Mouse (Mus musculus) E14TG2a.4 (cell line): ENCODE measurements around the gene Apol7e.
"Not testable (repeated sequence)": the region's sequence is repeated elsewhere in the genome, so short reads cannot be mapped to it uniquely, and the experiment has no call there.

Experiments
- CTCF ChIP-seq: conservative IDR thresholded peaks from 2 replicates; pipeline ENCODE4 v1.5.1; 2014; ENCODE audit warnings: low read length
- POU5F1 ChIP-seq: IDR thresholded peaks from 2 replicates; pipeline ENCODE4 v1.6.1; 2014; ENCODE audit warnings: low read length, borderline replicate concordance

DNA sequence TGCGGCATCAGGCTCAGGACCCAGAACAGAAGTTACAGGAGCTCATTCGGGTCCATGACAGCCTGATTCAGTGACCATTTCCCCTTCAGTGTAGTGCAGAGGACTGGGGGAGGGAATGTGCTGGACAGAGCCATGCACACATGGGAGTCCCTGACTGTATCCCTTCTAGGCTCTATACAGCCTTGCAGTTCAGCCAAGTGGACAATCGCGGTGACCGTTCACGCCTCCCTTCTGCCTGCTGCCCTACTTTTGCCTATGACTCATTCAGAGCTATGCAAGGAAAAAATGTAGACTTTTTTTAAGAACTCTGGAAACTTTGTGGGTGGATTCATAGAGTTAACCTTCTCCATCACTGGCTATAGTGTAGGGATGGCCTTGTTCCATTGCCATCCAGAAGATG is 19.6 kb downstream of the Apol7e start:
- not testable (repeated sequence) for TF ChIP-seq CTCF, POU5F1
